Mouse (Mus musculus): Measurements from ENCODE around the gene Arhgap24.

The Arhgap24 gene

GRCm38 (mm10) chr5:102742554-102743255, 261.5 kb downstream of the Arhgap24 start:
- no peak for DNase-seq (ENCODE audit: low spot score in 2 of 2)

GRCm38 (mm10) chr5:102743436-102743835, 262.2 kb downstream of the Arhgap24 start:
- no peak for DNase-seq (ENCODE audit: low spot score in 2 of 2)

- no peak for DNase-seq (ENCODE audit: low spot score in 2 of 2)
Observed at GRCm38 (mm10) chr5:102744051-102744450, 262.9 kb downstream of the Arhgap24 start.

- DNase-seq (ENCODE audit: low spot score in 2 of 2) = no peak
Observed at GRCm38 (mm10) chr5:102748146-102748545, 267.0 kb downstream of the Arhgap24 start.

- no peak for DNase-seq (ENCODE audit: low spot score in 2 of 2)
Observed at GRCm38 (mm10) chr5:102749020-102749419, 267.8 kb downstream of the Arhgap24 start.

- DNase-seq (ENCODE audit: low spot score in 2 of 2) = no peak
Observed at GRCm38 (mm10) chr5:102750674-102751073, 269.5 kb downstream of the Arhgap24 start.

GRCm38 (mm10) chr5:102751661-102752307, 270.6 kb downstream of the Arhgap24 start:
- DNase-seq (ENCODE audit: low spot score in 2 of 2) = no peak

GRCm38 (mm10) chr5:102752308-102752663, 271.1 kb downstream of the Arhgap24 start:
- DNase-seq (ENCODE audit: low spot score in 2 of 2) = no peak

- DNase-seq (ENCODE audit: low spot score in 2 of 2) = no peak
Observed at GRCm38 (mm10) chr5:102757040-102757439, 275.8 kb downstream of the Arhgap24 start.

GRCm38 (mm10) chr5:102765694-102766093, 284.5 kb downstream of the Arhgap24 start:
- no peak for DNase-seq (ENCODE audit: low spot score in 2 of 2)

- no peak for DNase-seq (ENCODE audit: low spot score in 2 of 2)
Observed at GRCm38 (mm10) chr5:102766311-102767057, 285.3 kb downstream of the Arhgap24 start.

GRCm38 (mm10) chr5:102767058-102767444, 285.9 kb downstream of the Arhgap24 start:
- no peak for DNase-seq (ENCODE audit: low spot score in 2 of 2)

- no peak for DNase-seq (ENCODE audit: low spot score in 2 of 2)
Observed at GRCm38 (mm10) chr5:102767822-102768221, 286.6 kb downstream of the Arhgap24 start.

GRCm38 (mm10) chr5:102768385-102769080, 287.3 kb downstream of the Arhgap24 start:
- DNase-seq (ENCODE audit: low spot score in 2 of 2) = no peak

- no peak for DNase-seq (ENCODE audit: low spot score in 2 of 2)
Observed at GRCm38 (mm10) chr5:102770611-102771010, 289.4 kb downstream of the Arhgap24 start.

GRCm38 (mm10) chr5:102774500-102774899, 293.3 kb downstream of the Arhgap24 start:
- no peak for DNase-seq (ENCODE audit: low spot score in 2 of 2)

GRCm38 (mm10) chr5:102777255-102777654, 296.1 kb downstream of the Arhgap24 start:
- no peak for DNase-seq (ENCODE audit: low spot score in 2 of 2)

GRCm38 (mm10) chr5:102777852-102778251, 296.7 kb downstream of the Arhgap24 start:
- no peak for DNase-seq (ENCODE audit: low spot score in 2 of 2)

- DNase-seq (ENCODE audit: low spot score in 2 of 2) = no peak
Observed at GRCm38 (mm10) chr5:102778253-102778652, 297.1 kb downstream of the Arhgap24 start.

GRCm38 (mm10) chr5:102783585-102783984, 302.4 kb downstream of the Arhgap24 start:
- DNase-seq (ENCODE audit: low spot score in 2 of 2) = no peak

GRCm38 (mm10) chr5:102786123-102786522, 304.9 kb downstream of the Arhgap24 start:
- no peak for DNase-seq (ENCODE audit: low spot score in 2 of 2)

GRCm38 (mm10) chr5:102788437-102788836, 307.2 kb downstream of the Arhgap24 start:
- DNase-seq (ENCODE audit: low spot score in 2 of 2) = no peak
